In the genomic region with DNA sequence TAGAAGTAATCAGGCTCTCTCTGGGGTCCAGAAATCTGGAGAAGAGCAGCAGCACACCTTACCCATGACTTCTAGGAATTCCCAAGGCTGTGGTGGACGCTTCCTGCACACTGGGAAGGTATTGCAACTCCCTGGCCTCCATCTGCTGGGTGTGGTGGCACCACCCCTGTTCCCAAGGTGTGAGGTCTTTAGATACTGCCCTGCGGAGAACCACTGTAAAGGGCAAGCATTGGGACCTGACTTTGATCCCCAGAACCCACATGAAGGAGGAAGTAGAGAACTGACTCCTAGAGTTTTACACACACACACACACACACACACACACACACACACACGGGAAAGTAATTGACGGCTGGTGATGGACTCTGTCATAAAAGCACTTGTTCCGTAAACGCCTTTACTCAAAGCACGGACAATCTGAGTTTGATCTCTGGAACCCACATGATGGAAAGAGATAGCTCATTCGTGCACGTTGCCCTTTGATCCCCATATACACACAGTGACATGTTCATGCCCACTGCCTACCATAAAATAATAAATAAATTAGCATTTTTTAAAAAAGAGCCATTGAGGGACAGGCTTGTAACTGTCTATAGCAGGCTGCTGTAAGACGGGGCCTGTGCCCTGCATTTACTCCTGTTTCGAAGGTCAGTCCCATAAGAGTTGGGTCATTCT, we compare ENCODE assay signal across 24 mouse cellular contexts. TPM values are rescaled to one million over a fixed set of nuclear protein-coding genes. Genes with fewer than 3 reads are reported as not detected.
"Had no signal": no experiment of that assay in that cellular context is flagged by ENCODE, and none has a peak within 500 bp of the region (broad histone marks: within the 10 kb centered on the region; RNA-seq: fewer than 3 reads in every experiment).

No protein-coding gene starts in this region.

- H3K9me3 ChIP-seq: kidney, embryonic 15.5 days; limb, embryonic 12.5 days; limb, embryonic 15.5 days; megakaryocyte, embryonic 14.5 days; midbrain, embryonic 10.5 days; midbrain, embryonic 13.5 days; neural tube, embryonic 13.5 days had no signal

- H3K27me3 ChIP-seq: limb, embryonic 12.5 days; limb, embryonic 15.5 days; midbrain, embryonic 13.5 days had no signal

- H3K4me3 ChIP-seq: kidney, embryonic 15.5 days; limb, embryonic 12.5 days; limb, embryonic 15.5 days; megakaryocyte, embryonic 14.5 days; midbrain, embryonic 10.5 days; midbrain, embryonic 13.5 days; myocyte; neural tube, embryonic 13.5 days had no signal

- ATAC-seq: liver, postnatal 0 days; midbrain, embryonic 13.5 days; midbrain, embryonic 16.5 days had no signal

- H3K27ac ChIP-seq: kidney, embryonic 15.5 days; limb, embryonic 12.5 days; limb, embryonic 15.5 days; liver, embryonic 14.5 days; midbrain, embryonic 10.5 days; midbrain, embryonic 13.5 days; neural tube, embryonic 13.5 days had no signal

- H3K36me3 ChIP-seq: kidney, embryonic 15.5 days; limb, embryonic 12.5 days; limb, embryonic 15.5 days; midbrain, embryonic 10.5 days; midbrain, embryonic 13.5 days; neural tube, embryonic 13.5 days had no signal

- H3K4me2 ChIP-seq: kidney, embryonic 15.5 days; limb, embryonic 12.5 days; limb, embryonic 15.5 days; liver, embryonic 11.5 days; lung, embryonic 14.5 days; midbrain, embryonic 13.5 days; neural tube, embryonic 13.5 days had no signal

- H3K4me1 ChIP-seq: limb, embryonic 15.5 days had no signal

- DNase-seq: kidney, adult 11 months; kidney, adult 8-10 months; kidney, postnatal 10 days; kidney, postnatal 36 days; left cerebral cortex, postnatal 4 days; liver, postnatal 0 days; lung, embryonic 14.5 days; lung, postnatal 10 days; lung, postnatal 36 days; right cerebral cortex, postnatal 4 days; spleen, adult 18-20 months; thymus, postnatal 25 days had no signal

- H3K9ac ChIP-seq: kidney, embryonic 15.5 days; limb, embryonic 12.5 days; limb, embryonic 15.5 days; liver, embryonic 14.5 days; liver, postnatal 0 days; lung, embryonic 14.5 days; midbrain, embryonic 13.5 days; neural tube, embryonic 13.5 days had no signal

RNA-seq across cellular contexts. Expression of a gene that starts 45.3 kb away (rescaled TPM):
- polyA plus RNA-seq: kidney, embryonic 15.5 days; limb, embryonic 12.5 days; liver, embryonic 11.5 days; liver, postnatal 0 days; lung, embryonic 14.5 days; myocyte; thymus, postnatal 0 days had no signal
